Mouse (Mus musculus): ENCODE results near the gene Krtap4-1. TPM values are rescaled to one million over a fixed set of nuclear protein-coding genes. Genes with fewer than 3 reads are reported as not detected.
A peak's percentile ranks its signal among the peaks of the same experiment; 100 is the strongest.
"Not testable (repeated sequence)": the region's sequence is repeated elsewhere in the genome, so short reads cannot be mapped to it uniquely, and the experiment has no call there.

Krtap4-1 gene
- total RNA-seq (2012; rRNA removed), result not detected in 2 replicates

DNA sequence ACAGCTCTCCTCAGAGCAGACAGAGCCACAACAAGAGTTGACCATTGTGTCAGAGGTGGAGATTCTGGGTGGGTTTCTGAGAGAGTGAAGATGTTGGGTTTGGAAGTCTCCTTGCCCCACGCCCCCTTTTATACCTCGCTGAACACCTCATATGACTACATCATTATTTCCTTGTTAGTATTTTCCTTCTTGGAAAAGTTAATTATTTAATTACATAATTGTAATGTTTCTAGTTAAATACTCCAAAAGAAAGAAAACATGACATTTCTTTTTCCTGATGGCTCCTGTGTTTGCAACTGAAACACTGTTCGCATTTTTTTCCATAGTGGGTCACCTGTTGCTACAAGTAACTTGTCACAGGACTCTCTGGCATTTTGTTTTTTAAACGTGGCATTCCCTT is at the start of gene Krtap4-1:
Krtap4-1 (minus strand) TSS at position 101 of the 400 bp plus-strand sequence.
- H3K27ac ChIP-seq (ENCODE audit: insufficient read depth, low read depth, low read length, poor library complexity, severe bottlenecking), result no peak within 1 kb of the TSS
- H3K9me3 ChIP-seq (ENCODE audit: control insufficient read depth, insufficient read depth, low read depth, low read length), result no peaks in the 10 kb centered on the region
- in situ Hi-C loops (cut with MboI; ENCODE audit: low sequenced_read_pairs in 2 of 2, unreplicated experiment in 2 of 2), result no loop called here
- DNase-seq (ENCODE audit: low read depth, low spot score), result no peak
- H3K4me1 ChIP-seq (ENCODE audit: control insufficient read depth in 2 of 2, insufficient read depth in 2 of 2, low read length in 2 of 2, poor library complexity in 1 of 2), result no peaks in the 10 kb centered on the region
- TF ChIP-seq CHD2 (IDR thresholded peaks at IDR 0.05; ENCODE audit: low read depth, low read length) (no peak), ZNF384 (IDR thresholded peaks at IDR 0.05; ENCODE audit: low read depth, low read length) (no peak), MAFK (IDR thresholded peaks at IDR 0.05; ENCODE audit: insufficient read depth, low read depth, low read length) (no peak), ZC3H11A (IDR thresholded peaks at IDR 0.05; ENCODE audit: borderline replicate concordance, low read depth, low read length) (no peak), HCFC1 (IDR thresholded peaks at IDR 0.05; ENCODE audit: borderline replicate concordance, insufficient read depth, low read length) (no peak)
- no peak within 1 kb of the TSS for H3K9ac ChIP-seq (ENCODE audit: insufficient read depth, low read depth, low read length, poor library complexity, severe bottlenecking)
- H3K4me3 ChIP-seq (ENCODE audit: insufficient read depth in 1 of 2, low read depth in 1 of 2, low read length in 2 of 2, poor library complexity in 1 of 2, severe bottlenecking in 1 of 2), result 0 out of 4 replicates have a peak within 1 kb of the TSS, but pooled peaks of 1 of the 2 experiments have one; percentile 0
- H3K36me3 ChIP-seq (ENCODE audit: control insufficient read depth, insufficient read depth, low read length, poor library complexity, severe bottlenecking), result no peaks in the 10 kb centered on the region

DNA sequence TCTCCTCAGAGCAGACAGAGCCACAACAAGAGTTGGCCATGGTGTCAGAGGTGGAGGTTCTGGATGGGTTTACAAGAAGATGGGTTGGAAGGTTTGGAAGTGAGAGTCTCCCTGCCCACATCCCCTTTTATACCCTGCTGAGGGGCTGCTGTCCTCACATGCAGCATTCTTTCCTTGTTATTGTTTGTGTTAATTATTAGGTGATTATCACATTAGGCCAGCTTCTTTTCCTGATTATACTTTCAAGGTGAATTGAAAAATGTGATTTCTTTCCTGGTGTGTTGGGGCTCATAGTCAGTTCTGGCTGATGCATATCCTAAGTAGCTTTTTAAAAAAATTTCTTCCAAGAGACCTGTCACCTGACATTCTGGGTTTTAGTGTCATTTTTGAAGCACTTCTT is 37.8 kb upstream of the Krtap4-1 start, which contains the start of gene Krtap4-6:
Krtap4-6 (minus strand) TSS at position 101 of the 400 bp plus-strand sequence.
- Histone ChIP-seq H3K9ac (ENCODE audit: insufficient read depth, low read depth, low read length, poor library complexity, severe bottlenecking) (no peak within 1 kb of the TSS), H3K36me3 (ENCODE audit: control insufficient read depth, insufficient read depth, low read length, poor library complexity, severe bottlenecking) (no peaks in the 10 kb centered on the region), H3K4me1 (ENCODE audit: control insufficient read depth in 2 of 2, insufficient read depth in 2 of 2, low read length in 2 of 2, poor library complexity in 1 of 2) (no peaks in the 10 kb centered on the region), H3K4me3 (ENCODE audit: insufficient read depth in 1 of 2, low read depth in 1 of 2, low read length in 2 of 2, poor library complexity in 1 of 2, severe bottlenecking in 1 of 2) (no peak within 1 kb of the TSS), H3K27ac (ENCODE audit: insufficient read depth, low read depth, low read length, poor library complexity, severe bottlenecking) (no peak within 1 kb of the TSS), H3K9me3 (ENCODE audit: control insufficient read depth, insufficient read depth, low read depth, low read length) (no peaks in the 10 kb centered on the region)
- no peak for DNase-seq (ENCODE audit: low read depth, low spot score)
- TF ChIP-seq ZNF384 (IDR thresholded peaks at IDR 0.05; ENCODE audit: low read depth, low read length) (no peak), MAFK (IDR thresholded peaks at IDR 0.05; ENCODE audit: insufficient read depth, low read depth, low read length) (no peak), ZC3H11A (IDR thresholded peaks at IDR 0.05; ENCODE audit: borderline replicate concordance, low read depth, low read length) (no peak), HCFC1 (IDR thresholded peaks at IDR 0.05; ENCODE audit: borderline replicate concordance, insufficient read depth, low read length) (no peak), CHD2 (IDR thresholded peaks at IDR 0.05; ENCODE audit: low read depth, low read length) (no peak)
- in situ Hi-C loops (cut with MboI; ENCODE audit: low sequenced_read_pairs in 2 of 2, unreplicated experiment in 2 of 2), result no loop called here

DNA sequence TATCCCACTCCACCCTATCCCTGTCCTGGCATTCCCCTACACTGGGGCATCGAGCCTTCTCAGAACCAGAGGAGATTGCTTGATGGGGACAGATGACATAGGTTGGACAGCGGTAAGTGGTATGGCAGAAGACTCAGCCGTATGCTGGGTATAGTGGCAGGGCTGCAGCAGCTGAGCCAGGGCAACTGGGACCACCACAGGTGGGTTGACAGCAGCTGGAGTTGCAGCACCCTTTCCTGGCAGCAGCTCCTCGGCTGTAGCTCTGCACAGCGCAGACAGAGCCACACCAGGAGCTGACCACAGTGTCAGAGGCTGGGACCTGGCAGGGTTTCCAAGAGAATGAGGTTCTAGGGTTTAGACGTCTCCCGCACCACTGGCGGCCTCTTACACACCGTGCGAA is 34.8 kb upstream of the Krtap4-1 start:
- in situ Hi-C loops (cut with MboI; ENCODE audit: low sequenced_read_pairs in 2 of 2, unreplicated experiment in 2 of 2), result no loop called here
- H3K27ac ChIP-seq (ENCODE audit: insufficient read depth, low read depth, low read length, poor library complexity, severe bottlenecking), result no peak overlapping the region
- no peak for DNase-seq (ENCODE audit: low read depth, low spot score)
- no peak overlapping the region for H3K4me3 ChIP-seq (ENCODE audit: insufficient read depth in 1 of 2, low read depth in 1 of 2, low read length in 2 of 2, poor library complexity in 1 of 2, severe bottlenecking in 1 of 2)
- H3K9ac ChIP-seq (ENCODE audit: insufficient read depth, low read depth, low read length, poor library complexity, severe bottlenecking), result no peak overlapping the region
- no peak for TF ChIP-seq HCFC1 (IDR thresholded peaks at IDR 0.05; ENCODE audit: borderline replicate concordance, insufficient read depth, low read length)
- TF ChIP-seq MAFK (IDR thresholded peaks at IDR 0.05; ENCODE audit: insufficient read depth, low read depth, low read length), result no peak
- no peak for TF ChIP-seq CHD2 (IDR thresholded peaks at IDR 0.05; ENCODE audit: low read depth, low read length)
- TF ChIP-seq ZC3H11A (IDR thresholded peaks at IDR 0.05; ENCODE audit: borderline replicate concordance, low read depth, low read length), result no peak
- TF ChIP-seq ZNF384 (IDR thresholded peaks at IDR 0.05; ENCODE audit: low read depth, low read length), result no peak
- no peaks in the 10 kb centered on the region for H3K36me3 ChIP-seq (ENCODE audit: control insufficient read depth, insufficient read depth, low read length, poor library complexity, severe bottlenecking)
- no peaks in the 10 kb centered on the region for H3K9me3 ChIP-seq (ENCODE audit: control insufficient read depth, insufficient read depth, low read depth, low read length)
- H3K4me1 ChIP-seq (ENCODE audit: control insufficient read depth in 2 of 2, insufficient read depth in 2 of 2, low read length in 2 of 2, poor library complexity in 1 of 2), result peaks cover 0 to 4% of the 10 kb centered on the region in 2 experiments; a peak in 2 of 4 replicates

DNA sequence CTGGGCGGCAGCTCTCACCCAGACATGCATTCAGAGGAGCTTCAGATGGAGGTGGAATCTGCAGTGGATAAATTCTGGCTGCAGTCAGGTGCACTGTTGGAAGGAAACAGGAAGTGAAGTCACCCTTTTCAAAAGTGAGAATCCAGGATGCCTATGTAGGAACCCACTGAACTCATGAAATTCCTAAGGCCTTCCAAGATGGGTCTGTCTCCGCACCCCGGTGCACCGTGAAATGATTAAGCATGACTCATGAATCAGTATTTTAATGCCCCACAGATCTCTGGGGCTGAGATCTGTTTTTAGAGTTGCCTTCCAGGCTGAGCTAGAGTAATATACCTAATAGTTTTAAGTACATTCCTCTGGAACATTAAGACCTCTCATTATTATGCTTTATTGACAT is 31.2 kb upstream of the Krtap4-1 start:
- Histone ChIP-seq H3K4me3 (ENCODE audit: insufficient read depth in 1 of 2, low read depth in 1 of 2, low read length in 2 of 2, poor library complexity in 1 of 2, severe bottlenecking in 1 of 2) (no peak overlapping the region), H3K36me3 (ENCODE audit: control insufficient read depth, insufficient read depth, low read length, poor library complexity, severe bottlenecking) (no peaks in the 10 kb centered on the region), H3K9me3 (ENCODE audit: control insufficient read depth, insufficient read depth, low read depth, low read length) (no peaks in the 10 kb centered on the region), H3K4me1 (ENCODE audit: control insufficient read depth in 2 of 2, insufficient read depth in 2 of 2, low read length in 2 of 2, poor library complexity in 1 of 2) (peaks cover 0 to 11% of the 10 kb centered on the region in 2 experiments; a peak in 2 of 4 replicates), H3K9ac (ENCODE audit: insufficient read depth, low read depth, low read length, poor library complexity, severe bottlenecking) (no peak overlapping the region), H3K27ac (ENCODE audit: insufficient read depth, low read depth, low read length, poor library complexity, severe bottlenecking) (no peak overlapping the region)
- in situ Hi-C loops (cut with MboI; ENCODE audit: low sequenced_read_pairs in 2 of 2, unreplicated experiment in 2 of 2), result no loop called here
- DNase-seq (ENCODE audit: low read depth, low spot score), result no peak
- TF ChIP-seq MAFK (IDR thresholded peaks at IDR 0.05; ENCODE audit: insufficient read depth, low read depth, low read length) (no peak), CHD2 (IDR thresholded peaks at IDR 0.05; ENCODE audit: low read depth, low read length) (no peak), ZNF384 (IDR thresholded peaks at IDR 0.05; ENCODE audit: low read depth, low read length) (no peak)

DNA sequence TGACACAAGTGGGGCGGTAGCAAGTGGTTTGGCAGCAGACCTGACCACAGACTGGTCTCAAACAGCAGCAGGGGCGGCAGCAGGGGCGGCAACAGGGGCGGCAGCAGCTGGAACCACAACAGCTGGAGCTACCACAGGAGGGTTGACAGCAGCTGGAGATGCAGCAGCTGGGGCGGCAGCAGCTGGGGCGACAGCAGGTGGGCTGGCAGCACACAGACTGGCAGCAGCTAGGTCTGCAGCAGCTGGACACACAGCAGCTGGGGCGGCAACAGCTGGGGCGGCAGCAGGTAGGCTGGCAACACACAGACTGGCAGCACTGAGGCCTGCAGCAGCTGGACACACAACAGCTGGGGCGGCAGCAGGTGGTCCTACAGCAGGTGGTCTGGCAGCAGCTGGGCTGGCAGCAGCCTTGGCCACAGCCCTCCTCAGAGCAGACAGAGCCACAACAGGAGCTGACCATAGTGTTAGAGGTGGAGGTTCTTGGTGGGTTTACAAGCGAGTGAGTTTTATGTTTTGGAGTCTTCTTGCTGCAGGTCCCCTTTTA is 30.5 kb upstream of the Krtap4-1 start, which contains the start of gene Gm11563:
Gm11563 (minus strand) TSS at position 494 of the 544 bp plus-strand sequence.
- H3K4me3 ChIP-seq (ENCODE audit: insufficient read depth in 1 of 2, low read depth in 1 of 2, low read length in 2 of 2, poor library complexity in 1 of 2, severe bottlenecking in 1 of 2); H3K9me3 ChIP-seq (ENCODE audit: control insufficient read depth, insufficient read depth, low read depth, low read length); H3K36me3 ChIP-seq (ENCODE audit: control insufficient read depth, insufficient read depth, low read length, poor library complexity, severe bottlenecking); H3K27ac ChIP-seq (ENCODE audit: insufficient read depth, low read depth, low read length, poor library complexity, severe bottlenecking); H3K9ac ChIP-seq (ENCODE audit: insufficient read depth, low read depth, low read length, poor library complexity, severe bottlenecking); in situ Hi-C loops (cut with MboI; ENCODE audit: low sequenced_read_pairs in 2 of 2, unreplicated experiment in 2 of 2); DNase-seq (ENCODE audit: low read depth, low spot score): not testable (repeated sequence)
- peaks cover 0 to 11% of the 10 kb centered on the region in 2 experiments; a peak in 2 of 4 replicates for H3K4me1 ChIP-seq (ENCODE audit: control insufficient read depth in 2 of 2, insufficient read depth in 2 of 2, low read length in 2 of 2, poor library complexity in 1 of 2)
